Mouse (Mus musculus) lung, adult 2 months (tissue): ENCODE data around the gene Pdhx.

Experiments
- CTCF ChIP-seq: fragments of 200-500 bp; IDR thresholded peaks from 2 replicates; pipeline ENCODE4 v1.5.1; 2011; ENCODE audit warnings: mild to moderate bottlenecking, low read length, control low read depth; ENCODE audit not compliant: insufficient read depth
- POLR2A ChIP-seq: fragments of 200-500 bp; IDR thresholded peaks from 2 replicates; pipeline ENCODE4 v1.6.1; 2011; ENCODE audit warnings: low read depth, mild to moderate bottlenecking, control low read depth, low read length, borderline replicate concordance; ENCODE audit errors: extremely low read depth

- TF ChIP-seq CTCF (no peak), POLR2A (no peak)
Observed at GRCm38 (mm10) chr2:103020191-103020987, 52.9 kb downstream of the Pdhx start.
